Mouse (Mus musculus) embryo, embryonic 10.5 days (tissue): ENCODE measurements around the gene Zfp2.

Experiments used
- DNase-seq: peaks from one replicate; pipeline ENCODE4 v3.0.0-alpha.2; 2015; ENCODE audit warnings: low spot score

The Zfp2 gene

DNA sequence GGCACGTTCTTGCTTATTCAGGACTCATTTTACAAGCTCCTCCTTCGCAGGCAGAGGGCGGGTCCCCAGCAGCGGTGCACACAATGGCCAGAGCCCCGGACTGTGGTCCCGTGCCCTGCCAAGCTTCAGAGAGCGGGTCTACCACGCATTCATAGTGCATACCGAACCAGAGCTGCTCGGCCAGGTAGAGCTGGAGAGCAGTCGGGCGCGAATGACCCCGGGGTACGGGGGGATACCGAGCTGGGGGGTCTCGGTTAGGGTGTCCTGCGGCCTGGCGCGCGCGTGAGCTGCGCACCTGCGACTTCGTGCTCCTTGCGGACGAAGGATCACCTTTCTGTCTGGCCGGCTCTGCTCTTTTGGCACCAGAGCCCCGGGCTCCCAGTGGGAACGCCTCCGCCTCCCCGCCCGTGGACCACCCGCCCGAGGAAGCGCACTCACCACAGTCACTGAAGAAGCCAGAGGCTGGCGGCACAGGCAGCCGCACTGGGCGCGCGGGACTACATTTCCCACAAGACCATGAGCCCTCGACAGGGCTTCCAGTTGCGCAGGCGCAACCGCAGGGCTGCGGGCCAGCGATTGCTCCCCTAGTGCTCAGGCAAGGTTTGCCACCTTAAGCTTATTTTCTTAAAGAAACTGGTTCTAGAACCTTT, at the start of gene Zfp2:
Zfp2 (minus strand) TSS at position 495 of the 650 bp plus-strand sequence.
- peak; percentile 94 for DNase-seq

DNA sequence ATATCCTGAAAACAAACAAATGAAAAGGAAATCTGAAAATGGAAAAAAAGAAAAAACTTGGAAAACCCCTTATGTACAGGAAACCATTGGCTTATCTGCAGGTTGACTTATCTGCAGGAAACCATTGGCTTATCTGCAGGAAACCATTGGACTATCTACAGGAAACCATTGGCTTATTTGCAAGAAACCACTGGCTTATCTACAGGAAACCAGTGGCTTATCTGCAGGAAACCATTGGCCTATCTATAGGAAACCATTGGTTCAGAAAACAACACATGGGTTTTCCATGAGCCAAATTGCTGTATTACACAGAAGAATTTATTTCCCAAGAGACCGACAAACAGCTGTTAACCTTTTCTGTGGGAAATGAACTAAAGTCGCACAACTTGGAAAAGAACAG, 48.9 kb upstream of the Zfp2 start:
- DNase-seq: peak; percentile 14

DNA sequence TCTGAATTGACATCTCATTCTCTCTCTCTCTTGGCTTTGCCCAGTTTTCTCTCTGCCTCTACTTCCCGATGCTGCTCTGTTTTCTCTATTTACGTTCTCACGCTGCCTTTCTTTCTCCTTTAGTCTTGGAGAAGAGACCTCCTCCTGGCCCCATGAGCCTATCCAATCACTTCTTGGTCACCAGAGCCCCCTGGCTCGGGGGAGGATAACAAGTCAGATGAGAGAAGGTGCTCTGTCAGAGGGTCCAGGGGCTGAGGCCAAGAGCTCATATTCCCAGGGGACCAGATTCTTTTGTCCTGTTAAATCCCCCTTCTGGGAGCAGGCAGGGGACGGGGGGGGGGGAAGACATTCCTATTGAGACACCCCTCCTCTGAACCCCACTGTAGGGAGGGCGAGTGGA, 37.7 kb upstream of the Zfp2 start, which contains the start of gene Prop1:
Prop1 (minus strand) TSS at position 101 of the 400 bp plus-strand sequence.
- no peak for DNase-seq

DNA sequence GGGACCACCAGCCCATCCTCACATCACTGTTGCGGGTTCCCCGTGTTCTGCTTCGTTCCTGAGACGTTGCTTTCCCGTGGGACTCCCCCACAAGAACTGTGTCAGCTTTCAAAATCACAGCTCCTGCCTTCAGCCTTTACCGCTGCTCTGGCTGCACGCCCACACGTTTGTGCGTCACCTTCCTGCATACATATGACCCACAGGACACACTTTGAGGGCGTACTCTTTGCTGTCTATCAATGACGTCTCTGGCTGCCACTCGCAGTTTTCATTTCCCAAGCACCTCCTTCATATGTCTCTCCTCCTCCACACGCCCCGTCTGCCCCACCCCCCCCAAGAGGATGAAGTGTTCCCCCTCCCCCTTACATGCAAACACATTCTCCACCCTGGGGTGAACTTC, 36.3 kb upstream of the Zfp2 start:
- no peak for DNase-seq

DNA sequence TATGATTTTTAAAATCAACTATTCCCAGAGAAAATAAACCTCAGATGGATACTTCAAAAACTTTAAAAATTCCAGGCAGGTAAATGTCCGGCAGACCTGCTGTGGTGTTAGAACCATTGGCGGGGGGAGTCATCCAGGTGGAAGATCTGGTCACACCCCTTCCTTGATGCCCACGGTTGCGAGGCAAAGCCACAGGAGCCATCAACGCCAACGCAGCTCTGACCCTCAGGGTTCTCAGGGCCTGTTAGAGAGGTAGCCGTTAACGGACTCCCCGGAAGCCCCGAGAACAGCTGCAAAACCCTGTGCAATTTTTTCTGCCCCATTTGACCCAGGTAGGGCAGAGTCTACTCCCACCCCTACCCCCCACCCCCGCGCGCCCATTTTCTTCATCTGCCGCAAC, 27.5 kb upstream of the Zfp2 start, which contains the start of gene 4933414I15Rik:
4933414I15Rik (minus strand) TSS at position 260 of the 400 bp plus-strand sequence.
- DNase-seq: no peak

DNA sequence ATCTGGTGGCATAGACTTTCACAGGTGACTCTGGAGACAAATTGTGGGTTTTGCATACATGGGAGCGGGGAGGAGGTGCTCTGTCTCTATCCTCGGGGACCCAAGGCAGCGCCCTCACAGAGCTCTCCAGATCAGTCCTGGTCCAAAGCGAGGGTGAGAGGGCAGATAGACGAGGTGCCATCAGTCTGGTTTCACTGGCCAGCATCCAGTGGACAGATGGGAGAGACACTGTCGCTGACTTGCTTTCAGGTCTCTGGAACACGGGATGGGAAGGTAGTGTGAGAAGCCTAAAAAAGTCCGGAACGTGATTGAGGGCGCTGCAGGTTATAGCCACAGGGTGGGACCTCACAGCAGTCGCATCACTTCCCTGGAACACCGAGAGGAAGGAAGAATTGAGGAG, 26.4 kb upstream of the Zfp2 start:
- no peak for DNase-seq

DNA sequence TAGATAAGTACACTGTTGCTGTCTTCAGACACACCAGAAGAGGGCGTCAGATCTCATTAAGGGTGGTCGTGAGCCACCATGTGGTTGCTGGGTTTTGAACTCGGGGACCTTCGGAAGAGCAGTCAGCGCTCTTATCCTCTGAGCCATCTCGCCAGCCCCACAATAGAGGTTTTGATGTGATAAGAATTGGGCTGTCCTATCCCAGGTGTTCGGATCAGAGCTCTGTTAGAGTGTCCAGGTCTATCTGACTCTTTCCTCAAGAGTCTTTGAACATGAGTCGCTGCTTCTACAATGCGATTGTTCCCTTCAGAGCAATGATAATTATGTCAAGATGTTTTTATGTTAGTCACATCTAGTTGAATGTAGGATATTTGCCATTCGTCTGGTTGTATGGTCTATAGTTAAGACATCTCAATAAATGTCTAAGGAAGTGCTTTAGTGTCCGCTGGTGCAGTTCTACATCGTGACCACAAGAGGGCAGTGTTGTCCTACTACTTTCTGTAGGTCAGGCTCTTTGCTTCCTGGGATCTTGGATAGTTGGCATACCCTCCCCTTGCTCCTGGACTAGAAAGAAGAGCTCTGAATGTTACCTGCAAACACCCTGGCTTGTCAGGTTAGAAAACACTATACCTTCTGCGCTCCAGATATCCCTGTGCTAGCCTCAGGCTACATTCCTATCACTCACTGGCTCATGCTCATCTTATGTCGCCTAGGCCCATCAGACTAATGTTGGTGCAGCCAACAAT, 23.8 kb upstream of the Zfp2 start:
- DNase-seq: peak; percentile 86

DNA sequence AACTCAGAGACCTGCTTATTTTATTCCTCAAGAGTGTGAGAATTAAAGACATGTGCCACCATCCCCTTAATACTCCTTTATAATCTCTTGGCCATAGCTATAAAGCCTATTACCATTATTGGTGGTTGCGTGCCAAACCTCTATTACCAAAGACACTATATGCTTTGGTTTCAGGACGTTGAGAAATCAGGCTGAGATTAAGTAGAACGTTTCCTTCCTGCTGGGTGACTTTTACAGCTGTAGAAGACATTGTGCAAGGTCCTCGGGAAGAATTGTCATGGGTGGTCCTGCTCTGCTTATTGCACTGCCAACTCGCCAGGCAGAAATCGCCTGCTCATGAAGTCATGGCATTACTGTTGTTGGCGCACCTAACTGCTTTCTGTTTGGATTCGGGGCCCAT, 22.5 kb upstream of the Zfp2 start:
- no peak for DNase-seq

DNA sequence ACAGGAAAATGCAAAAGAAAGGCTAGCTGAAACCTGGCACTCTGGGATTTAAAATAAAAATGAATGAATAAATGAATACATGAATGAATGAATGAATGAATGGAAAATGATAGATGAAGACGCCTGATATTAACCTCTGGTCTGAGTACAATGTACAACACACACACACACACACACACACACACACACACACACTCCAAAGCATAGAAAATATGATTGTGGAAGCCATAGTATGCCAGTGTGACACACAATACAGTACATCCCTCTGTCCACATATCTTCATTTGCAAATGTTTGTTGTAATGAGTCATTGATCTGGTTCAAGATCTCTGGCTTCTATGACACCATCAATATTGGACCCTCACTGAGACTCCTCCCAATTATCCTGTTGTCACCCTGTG, 16.1 kb upstream of the Zfp2 start:
- no peak for DNase-seq

DNA sequence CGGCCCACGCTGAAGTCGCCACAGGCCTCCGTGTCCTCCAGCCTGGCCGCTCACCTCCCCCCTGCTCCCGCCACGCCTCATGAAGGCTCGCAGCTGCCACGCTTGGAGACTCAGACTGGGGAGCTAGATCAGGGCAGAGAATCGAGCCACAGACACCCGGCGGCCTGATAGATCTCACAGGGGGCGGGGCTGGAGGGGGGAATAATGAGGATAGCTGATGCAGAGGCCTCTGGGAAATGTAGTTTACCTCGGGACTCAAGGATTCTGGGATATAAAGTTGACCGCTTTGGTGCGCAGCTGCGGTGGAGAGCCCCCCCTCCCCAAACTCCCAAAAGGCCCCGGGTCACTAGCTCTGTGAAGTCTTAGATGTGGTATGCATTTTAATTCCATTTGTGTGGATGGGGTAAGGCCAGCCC, 15.5 kb upstream of the Zfp2 start, which contains the start of gene Zfp354b:
Zfp354b (minus strand) TSS at position 183 of the 416 bp plus-strand sequence.
- peak; percentile 97 for DNase-seq

DNA sequence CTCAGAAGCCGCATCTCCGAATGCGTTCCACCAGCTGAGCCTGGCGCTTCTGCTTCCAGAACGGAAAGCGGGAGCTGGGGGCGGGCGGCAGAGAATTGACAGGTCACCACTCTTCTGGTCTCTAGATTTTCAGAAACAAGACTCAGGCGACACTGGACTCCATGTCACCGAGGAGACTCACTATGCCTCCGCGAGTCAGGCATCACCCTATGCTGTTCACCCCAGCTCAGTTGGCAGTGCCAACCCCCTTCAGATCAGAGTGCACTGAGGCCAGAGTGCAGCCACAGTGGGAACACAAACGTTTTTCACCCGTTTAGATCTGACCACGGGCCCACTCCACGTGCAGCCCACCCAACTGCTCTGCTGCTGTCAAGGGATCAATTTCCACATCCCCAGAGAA, 15.1 kb upstream of the Zfp2 start:
- no peak for DNase-seq

DNA sequence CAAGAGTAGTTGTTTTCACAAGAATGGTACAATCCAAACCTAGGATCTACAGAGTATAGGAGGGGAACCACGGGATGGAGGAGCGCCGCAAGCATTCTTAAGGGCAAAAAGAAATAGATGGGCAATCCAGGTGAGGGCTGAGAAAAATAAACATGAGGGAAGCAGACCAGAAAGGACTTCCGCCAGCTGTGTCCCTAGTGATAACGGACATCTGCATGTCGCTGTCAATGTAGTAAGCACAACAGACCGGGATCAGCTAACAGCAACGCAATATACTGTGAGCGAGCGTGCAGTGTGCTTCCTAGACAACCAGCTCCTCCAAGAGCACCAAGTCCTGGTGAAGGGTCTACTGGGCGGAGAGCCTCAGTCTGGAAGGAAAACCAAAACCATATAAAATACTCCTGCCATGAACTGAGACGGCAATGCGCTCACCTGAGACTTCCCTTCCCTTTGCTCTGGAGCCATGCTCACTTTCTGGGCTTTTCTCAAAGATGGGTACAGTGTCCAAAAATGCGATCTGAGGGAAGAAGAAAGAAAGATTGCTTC, 14.6 kb upstream of the Zfp2 start:
- peak; percentile 29 for DNase-seq

DNA sequence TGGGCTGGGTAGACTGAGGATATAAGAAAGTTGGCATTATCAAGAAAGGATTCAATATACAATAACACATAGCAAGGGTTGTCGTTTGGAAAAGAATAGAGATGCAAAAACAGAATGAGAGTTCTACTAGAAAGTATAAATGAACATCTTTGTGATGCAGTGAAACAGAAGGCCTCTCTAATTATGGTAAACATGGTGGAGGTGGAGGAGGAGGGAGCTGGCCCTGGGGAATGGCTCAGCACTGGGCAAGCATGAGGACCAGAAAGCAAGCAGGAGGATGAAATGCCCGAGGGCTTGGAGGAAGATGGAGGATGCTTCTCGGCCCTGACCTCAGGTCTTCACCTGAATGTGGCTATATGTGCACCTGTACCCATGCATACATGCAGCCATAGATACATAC, 1.5 kb downstream of the Zfp2 start:
- DNase-seq: no peak

DNA sequence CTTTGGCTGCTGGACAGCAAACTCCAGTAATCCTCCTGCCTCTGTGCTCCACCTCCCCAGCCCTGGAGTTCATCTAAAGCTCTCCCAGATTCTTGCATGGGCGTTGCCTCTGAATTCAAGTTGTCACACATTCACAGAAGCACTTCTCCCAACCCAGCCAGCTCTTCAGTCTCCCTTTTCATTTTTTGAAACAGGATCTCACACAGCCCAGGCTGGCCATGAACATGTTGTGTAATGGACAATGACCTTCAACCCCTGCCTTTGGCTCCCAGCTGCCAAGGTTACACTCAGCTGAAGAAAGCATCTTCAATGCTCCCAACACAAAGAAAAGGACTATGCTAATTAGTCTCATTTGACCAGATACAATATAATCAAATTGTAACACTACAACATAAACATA, 2.7 kb downstream of the Zfp2 start:
- no peak for DNase-seq

DNA sequence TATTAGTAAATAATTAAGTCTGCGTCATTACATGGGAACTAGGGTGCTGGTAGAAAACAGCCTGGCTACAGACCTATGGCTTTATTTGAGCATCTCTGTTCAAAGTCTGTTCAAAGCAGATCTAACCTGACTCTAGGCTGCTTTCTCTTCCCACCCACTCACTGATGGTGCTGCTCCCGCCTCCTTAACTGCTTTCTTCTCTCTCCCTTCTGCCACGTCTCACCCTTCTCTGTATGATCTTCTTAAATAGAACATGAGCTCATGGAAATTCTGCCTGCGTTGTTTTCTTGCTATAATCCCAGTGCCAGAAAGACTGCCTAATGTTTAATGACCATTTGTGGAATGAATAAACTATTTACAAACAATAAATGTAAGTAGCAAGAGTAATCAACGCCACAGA, 7.8 kb downstream of the Zfp2 start:
- DNase-seq: no peak

DNA sequence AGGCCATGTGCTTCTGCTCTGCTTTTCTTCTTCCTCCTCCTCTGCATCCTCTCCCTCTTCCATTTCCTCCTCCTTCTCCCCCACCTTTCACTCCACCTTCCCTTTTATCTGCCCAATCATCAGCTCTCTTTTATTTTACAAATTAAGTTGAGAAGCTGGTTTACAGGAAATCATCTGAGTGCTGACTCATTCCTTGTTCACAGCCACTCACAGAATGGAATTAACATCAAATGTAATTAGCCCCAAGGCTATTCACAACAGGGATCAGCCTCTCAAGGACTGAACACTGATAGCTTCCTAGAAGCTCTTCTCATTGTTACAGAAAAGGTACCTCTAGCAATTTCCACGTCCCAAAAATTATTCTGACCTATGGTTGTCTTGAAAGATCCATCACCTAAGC, 18.6 kb downstream of the Zfp2 start:
- DNase-seq: no peak

DNA sequence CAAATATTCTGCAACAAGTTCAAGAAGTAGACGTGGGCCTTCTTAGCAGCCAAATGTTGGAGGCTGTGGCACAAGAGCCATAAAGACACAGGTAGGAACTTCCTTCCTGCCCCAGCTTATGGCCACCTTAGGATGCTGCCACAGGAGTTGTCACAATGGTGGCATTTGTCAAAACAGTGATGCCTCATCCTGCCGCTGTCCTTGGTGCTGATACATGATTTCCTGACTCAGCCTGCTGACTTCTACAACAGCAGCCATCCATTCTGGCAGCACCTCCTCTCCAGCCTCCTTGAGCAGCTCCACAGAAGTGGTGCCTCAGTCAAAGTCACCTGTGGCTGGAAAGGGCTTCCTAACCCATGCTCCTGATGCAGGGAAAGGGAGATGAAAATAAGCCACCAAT, 23.5 kb downstream of the Zfp2 start:
- DNase-seq: no peak

DNA sequence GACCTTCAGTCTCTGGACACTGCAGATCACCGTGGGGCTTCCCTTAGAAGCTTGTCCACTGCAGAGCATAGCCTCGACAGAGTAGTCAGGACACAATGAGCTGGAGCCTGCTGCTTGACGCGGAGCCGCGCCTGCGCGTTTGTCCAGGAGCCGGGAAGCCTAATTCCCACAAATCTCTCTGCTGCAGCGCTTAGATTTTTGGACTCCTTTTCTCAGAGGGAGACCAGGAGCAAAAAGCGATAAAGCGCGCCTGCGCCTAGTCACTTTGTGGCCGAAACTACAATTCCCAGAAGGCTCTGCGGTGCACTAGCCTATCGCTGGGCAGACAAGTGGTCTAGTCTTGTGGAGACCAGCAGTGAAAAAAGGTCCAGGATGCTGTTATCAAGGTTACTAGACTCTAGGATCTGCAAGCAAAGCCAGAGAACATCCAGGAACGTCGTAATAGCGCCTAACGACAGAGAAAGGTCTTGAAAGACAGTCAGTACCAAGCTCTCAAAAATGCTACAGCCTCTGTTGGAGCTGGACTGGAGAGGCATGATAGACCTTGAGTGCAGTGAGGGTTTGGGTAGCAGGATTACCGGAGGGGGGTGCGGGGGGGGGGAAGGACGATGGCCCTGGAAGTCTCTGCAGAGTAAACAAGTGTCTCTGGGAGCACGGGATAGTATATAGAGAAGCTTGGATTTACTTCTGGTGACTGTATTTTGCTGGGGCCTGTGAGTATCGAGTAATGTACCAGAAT, 28.4 kb downstream of the Zfp2 start, which contains the start of gene Zfp454:
Zfp454 (minus strand) TSS at position 262 of the 739 bp plus-strand sequence.
- peak; percentile 98 for DNase-seq

DNA sequence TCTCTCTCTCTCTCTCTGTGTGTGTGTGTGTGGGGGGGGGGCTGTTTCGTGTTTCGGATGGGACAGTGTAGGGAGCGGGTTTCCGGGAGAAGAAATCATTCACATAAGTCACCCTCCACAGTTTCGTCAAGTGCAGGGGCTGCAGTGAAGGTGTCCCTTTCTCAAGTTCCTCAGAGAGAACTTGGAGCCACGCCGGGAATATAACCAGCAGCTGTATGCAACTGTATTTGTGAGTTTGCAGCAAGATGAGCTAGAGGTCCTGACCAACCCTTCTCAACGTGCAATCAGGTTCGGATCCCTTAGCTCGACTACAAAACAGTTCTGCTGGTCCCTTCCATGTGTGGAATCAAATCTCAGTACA, 29.1 kb downstream of the Zfp2 start:
- no peak for DNase-seq

DNA sequence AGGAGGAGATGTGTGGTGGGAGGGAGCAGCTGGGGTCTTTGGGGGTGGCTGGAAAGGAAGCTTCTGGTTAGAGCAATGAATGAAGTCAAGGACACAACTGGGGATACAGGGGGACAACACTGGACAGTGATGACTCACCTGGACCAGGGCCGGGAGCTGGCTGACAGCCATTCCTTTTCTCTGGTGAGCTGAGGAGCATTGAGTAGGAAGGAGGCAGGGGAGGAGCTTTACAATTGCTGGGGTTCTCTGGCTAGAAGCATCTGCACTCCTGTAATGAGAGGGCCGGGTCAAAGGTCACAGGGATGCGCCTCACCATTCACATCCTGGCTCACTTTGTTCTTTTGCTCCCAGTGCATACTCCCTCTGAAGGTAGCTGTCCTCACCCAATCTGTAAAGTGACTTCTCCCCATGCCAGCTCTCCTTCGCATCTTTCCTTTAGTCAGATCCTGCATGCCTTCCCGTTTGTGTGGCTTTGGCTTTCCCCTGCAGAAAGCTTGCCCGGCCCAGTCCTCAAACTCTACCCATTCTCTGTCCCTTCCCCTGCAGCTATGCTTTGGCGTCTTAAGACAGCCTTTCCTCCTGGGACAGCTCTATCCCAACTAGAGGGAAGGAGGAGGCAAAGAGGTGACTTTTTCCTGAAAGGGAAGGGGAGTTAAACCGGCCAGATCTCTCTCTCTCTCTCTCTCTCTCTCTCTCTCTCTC, 29.6 kb downstream of the Zfp2 start:
- DNase-seq: peak; percentile 28

DNA sequence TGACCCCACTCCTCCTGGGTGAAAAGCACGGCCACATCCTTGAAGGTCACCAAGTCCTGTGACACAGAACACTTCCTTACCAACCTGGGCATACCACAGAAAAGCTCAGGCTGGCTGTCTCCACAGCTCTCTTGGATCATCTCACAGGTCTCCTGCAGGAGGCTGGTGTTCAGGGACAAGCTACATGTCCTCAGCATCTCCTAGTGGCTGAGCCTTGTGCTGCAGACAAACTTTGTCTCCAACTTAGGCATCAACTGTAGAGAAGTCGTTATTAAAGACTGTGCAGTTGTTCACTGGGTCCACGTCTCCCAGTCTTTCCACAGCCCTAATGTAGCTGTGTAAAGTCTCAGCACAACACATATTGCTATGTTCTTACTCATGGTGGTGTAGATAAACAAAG, 32.2 kb downstream of the Zfp2 start:
- no peak for DNase-seq

DNA sequence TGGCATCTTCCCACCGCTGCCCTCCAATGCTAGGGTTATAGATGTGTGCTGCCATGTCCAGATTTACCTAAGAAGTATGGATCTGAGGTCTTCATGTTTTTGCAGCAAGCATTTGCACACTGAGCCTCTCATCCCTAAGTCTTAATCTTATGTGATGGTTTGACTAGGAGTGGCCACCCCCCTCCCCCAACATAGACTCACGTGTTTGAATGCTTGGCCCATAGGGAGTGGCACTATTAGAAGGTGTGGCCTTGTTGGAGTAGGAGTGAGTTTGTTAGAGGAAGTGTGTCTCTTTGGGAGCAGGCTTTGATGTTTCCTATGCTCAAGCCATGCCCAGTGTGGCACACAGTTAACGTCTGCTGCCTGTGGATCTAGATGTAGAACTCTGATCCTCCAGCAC, 37.3 kb downstream of the Zfp2 start:
- no peak for DNase-seq
